In the genomic region with DNA sequence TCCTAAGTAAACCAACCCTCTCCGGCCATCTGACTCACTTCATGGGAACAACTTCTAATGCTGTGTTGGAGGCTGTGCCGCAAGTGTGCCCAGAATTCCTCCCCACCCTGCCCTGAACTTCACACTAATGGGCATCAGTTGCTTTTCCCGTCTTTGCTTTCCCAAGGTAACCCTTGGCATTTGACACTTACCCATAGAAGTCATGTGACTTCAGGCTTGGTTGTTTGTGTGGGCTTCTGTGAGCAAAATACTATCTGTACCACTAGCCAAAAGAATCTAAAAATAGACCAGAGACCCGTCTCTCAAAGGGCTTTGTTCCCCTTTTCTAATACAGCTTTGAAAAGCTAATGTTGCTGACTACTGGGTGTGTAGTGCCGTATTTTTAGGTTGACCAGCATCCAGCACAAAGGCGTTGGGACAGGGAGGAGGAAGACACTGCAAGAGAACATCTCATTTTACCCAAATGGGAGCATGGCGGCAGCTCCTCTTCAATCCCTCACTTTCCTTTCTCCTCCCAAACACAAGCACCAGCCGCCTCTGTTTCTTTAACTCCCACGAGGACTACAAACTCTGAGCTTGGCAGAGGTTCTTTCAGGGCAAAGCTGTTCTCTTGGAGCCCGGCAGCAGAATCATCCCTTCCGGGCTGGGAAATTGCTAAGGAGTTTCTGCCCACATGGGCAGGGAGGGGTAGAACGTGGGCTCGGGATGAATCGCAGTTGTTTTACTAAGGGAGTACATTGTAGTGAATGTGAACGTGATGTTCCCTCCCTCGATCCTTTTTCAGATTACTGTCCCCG, we compare ENCODE assay signal across 9 mouse cellular contexts. TPM values are rescaled to one million over a fixed set of nuclear protein-coding genes. Genes with fewer than 3 reads are reported as not detected.
DNase-seq lines count a peak whose midpoint lies in the region; ATAC-seq and TF ChIP-seq lines count a peak whose summit lies in the region.
"Had no signal": no experiment of that assay in that cellular context is flagged by ENCODE, and none has a peak within 500 bp of the region (broad histone marks: within the 10 kb centered on the region; RNA-seq: fewer than 3 reads in every experiment).

No protein-coding gene starts in this region.

- peak overlapping the region; percentile 75 for H3K27ac ChIP-seq in bone marrow, adult 2 months (ENCODE audit: control insufficient read depth, insufficient read depth, low read depth, low read length, poor library complexity)
- no peak overlapping the region for H3K27ac ChIP-seq in kidney, adult 2 months (ENCODE audit: insufficient read depth, low read depth, low read length)
- H3K27ac ChIP-seq: embryonic facial prominence, embryonic 12.5 days had no signal

- ATAC-seq in inflammation-experienced regulatory T-cells, adult 6 months, result no peak

- no peaks in the 10 kb centered on the region for H3K27me3 ChIP-seq in kidney, adult 2 months (replicated peaks; ENCODE audit: control insufficient read depth, insufficient read depth, low read length)
- H3K27me3 ChIP-seq: embryonic facial prominence, embryonic 12.5 days had no signal

- TF ChIP-seq POLR2A in bone marrow, adult 2 months (IDR thresholded peaks at IDR 0.05; ENCODE audit: borderline replicate concordance, control insufficient read depth, low read depth, low read length), result no peak
- no peak for TF ChIP-seq POLR2A in kidney, adult 2 months (IDR thresholded peaks at IDR 0.05; ENCODE audit: low read depth, low read length)

- WGBS in bone marrow, adult 2 months, result 18% methylated on average over 17 of the region's 17 CpGs
- 50% methylated on average over 17 of the region's 17 CpGs for WGBS in kidney, adult 2 months

- H3K4me1 ChIP-seq in bone marrow, adult 2 months (ENCODE audit: control insufficient read depth, insufficient read depth, low read length), result peaks cover 1% of the 10 kb centered on the region; the same call in 1 of the 2 replicates
- peaks cover 3% of the 10 kb centered on the region; the same call in 1 of the 2 replicates for H3K4me1 ChIP-seq in kidney, adult 2 months (ENCODE audit: control insufficient read depth, insufficient read depth, low read length)
- H3K4me1 ChIP-seq: embryonic facial prominence, embryonic 12.5 days had no signal

- TF ChIP-seq CTCF in bone marrow, adult 2 months (IDR thresholded peaks at IDR 0.05; ENCODE audit: control insufficient read depth, insufficient read depth, low read length), result no peak
- no peak for TF ChIP-seq CTCF in kidney, adult 2 months (conservative IDR thresholded peaks at IDR 0.05; ENCODE audit: insufficient read depth, insufficient read length, low read depth, low read length)

- DNase-seq in layer of hippocampus, adult 11-12 months (ENCODE audit: low spot score), result peak; percentile 73
- DNase-seq in layer of hippocampus, adult 9-10 months (ENCODE audit: low spot score), result no peak
- DNase-seq in heart, adult 9 months (ENCODE audit: low spot score in 2 of 2), result peak; percentile 34 to 59
- peak; percentile 59 to 81 for DNase-seq in left cerebral cortex, adult 9 months (ENCODE audit: low spot score in 2 of 2)
- peak; percentile 75 for DNase-seq in right cerebral cortex, adult 2 months (ENCODE audit: low spot score in 2 of 2)
- no peak for DNase-seq in kidney, adult 2 months

- no peaks in the 10 kb centered on the region for H3K36me3 ChIP-seq in kidney, adult 2 months (ENCODE audit: control insufficient read depth, insufficient read depth, low read length)
- H3K36me3 ChIP-seq: embryonic facial prominence, embryonic 12.5 days had no signal

- H3K4me3 ChIP-seq in bone marrow, adult 2 months (replicated peaks; ENCODE audit: control insufficient read depth, low read depth, low read length), result peak overlapping the region; percentile 27
- H3K4me3 ChIP-seq in kidney, adult 2 months (ENCODE audit: insufficient read depth, low read depth, low read length), result no peak overlapping the region
- H3K4me3 ChIP-seq: embryonic facial prominence, embryonic 12.5 days had no signal

RNA-seq across cellular contexts. Expression of gene Osbpl11, which starts 6.4 kb away (rescaled TPM):
- 3.7 and 5.6 TPM in 2 replicates for polyA plus RNA-seq in bone marrow, adult 2 months (2011; ENCODE audit: insufficient read depth, insufficient read length, low replicate concordance, missing spikeins)
- 1 to 10 TPM; 5.7 to 8.9 (median 7.8) TPM for polyA plus RNA-seq in inflammation-experienced regulatory T-cells, adult 6 months (2017; shearing (Covaris generic))
- 14.1 and 14.7 TPM in 2 replicates for polyA plus RNA-seq in kidney, adult 2 months (2012; rRNA removed)

Comparison
In these comparisons a context has a peak if more than half of its experiments do, and no peak if none do; other contexts are left out.
1. DNase-seq: peak in layer of hippocampus, adult 11-12 months (single experiment), heart, adult 9 months (2 of 2), left cerebral cortex, adult 9 months (2 of 2) and right cerebral cortex, adult 2 months (2 of 2); none in layer of hippocampus, adult 9-10 months (single experiment) and kidney, adult 2 months (single experiment).